Mouse (Mus musculus) CD8-positive naive resting alpha-beta T cell, adult 2 months (primary cell): ENCODE data around the gene Cnrip1.

Experiments
- DNase-seq, 2 experiments: peaks; one replicate each; pipeline ENCODE4 v3.0.0; 2022; ENCODE audit warnings: low read depth in 2 of 2, low spot score in 2 of 2

Cnrip1 gene

GRCm38 (mm10) chr11:17106936-17107335 is 55.5 kb downstream of the Cnrip1 start:
- DNase-seq, result no peak

DNA sequence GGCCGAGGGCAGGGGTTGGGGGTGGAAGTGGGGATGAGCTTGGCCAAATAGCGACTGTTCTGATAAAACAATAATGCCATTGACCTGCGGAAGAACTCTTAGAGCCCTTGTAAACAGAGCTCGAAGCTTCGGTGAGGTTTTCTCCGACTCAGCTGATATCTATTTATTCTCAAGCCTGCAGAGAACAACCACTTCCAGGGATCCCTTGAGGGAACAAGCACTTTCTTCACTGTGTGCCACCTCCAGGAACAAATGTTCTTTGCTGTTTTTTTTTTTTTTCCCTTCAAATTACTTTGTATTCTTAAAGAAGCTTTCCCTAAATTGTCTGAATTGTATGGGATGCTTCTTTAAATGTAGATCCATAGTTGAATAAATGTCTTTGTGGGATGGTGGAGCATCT is 56.0 kb downstream of the Cnrip1 start:
- no peak for DNase-seq

DNA sequence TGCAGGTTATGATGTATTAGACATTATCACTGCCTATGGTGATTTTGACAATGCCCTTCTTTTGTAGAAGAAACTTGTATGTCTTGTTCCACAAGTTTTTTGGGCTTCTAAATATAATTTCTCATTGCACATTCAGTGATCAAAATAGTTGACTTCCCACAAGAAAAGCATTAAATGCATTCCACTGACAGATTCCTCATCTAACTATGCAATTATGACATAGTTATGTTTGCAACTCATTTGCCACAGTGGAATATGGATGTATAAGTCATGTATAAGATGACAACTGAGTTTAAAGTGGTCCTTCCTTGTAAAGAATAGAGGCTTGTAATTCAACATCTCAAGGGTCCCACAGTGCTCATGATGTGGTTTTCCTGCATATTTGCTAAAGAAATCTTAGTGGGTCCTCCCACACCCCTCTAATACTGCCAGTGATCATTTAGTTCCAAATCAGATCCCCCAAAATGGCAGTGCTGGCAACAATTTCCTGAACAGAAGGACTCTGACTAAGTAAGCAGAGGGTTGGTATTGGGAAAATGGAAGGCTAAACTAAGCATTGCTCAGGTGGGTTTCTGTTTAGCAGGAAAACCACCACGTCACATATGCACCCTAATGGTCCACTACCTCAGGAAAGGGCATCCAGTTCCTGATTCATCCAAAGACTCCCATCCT is 61.2 kb downstream of the Cnrip1 start:
- DNase-seq, result no peak

DNA sequence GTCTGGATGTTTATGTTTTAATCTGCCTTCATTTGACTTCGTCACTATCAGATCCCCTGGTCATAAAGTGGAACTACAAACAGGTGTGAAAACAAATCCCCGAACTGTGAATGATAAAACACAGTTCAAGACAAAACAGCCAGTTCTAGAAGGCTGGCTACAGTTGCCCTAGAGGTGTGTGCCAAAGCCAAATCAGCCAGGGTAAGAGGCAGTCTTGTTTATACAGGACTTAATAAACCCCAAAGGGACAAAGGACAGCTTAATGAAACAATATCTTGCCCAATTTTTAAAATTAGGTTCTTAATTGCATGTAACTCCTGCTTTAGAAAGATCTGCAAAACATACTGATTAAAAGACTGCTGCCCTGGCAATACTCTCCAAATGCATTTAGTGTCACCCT is 75.0 kb downstream of the Cnrip1 start:
- DNase-seq, result no peak
